Mouse (Mus musculus): ENCODE data around the gene Tmc3. TPM values are rescaled to one million over a fixed set of nuclear protein-coding genes. Genes with fewer than 3 reads are reported as not detected.

The Tmc3 gene
- polyA plus RNA-seq, 1 experiment, result 0.31 TPM

DNA sequence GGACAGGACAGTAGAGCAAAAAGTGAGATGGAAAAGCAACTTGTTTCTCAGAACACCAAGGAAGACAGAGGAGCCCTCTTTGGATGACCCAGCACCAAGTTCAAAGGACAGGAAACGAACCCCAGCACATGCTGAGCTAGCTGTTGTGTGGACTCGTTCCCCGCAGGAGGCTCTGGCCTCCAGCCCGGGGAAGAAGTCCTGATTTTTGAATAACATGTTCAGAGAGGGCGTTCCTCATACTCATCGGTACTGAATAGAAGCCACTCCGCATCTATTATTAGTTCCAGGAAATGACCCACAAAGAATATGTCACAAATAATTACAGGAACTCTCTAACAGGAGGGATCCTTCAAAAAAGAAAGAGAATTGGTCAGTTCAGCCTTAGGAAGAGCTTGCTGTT lies 18.8 kb upstream of the Tmc3 start:
- DNase-seq (ENCODE audit: low read depth), result peak; percentile 41
- TF ChIP-seq POLR2A (IDR thresholded peaks at IDR 0.05; ENCODE audit: borderline replicate concordance, extremely low read depth, insufficient read depth, insufficient read length, poor library complexity, severe bottlenecking) (no peak), CTCF (IDR thresholded peaks at IDR 0.05; ENCODE audit: borderline replicate concordance, extremely low read depth, insufficient read depth, insufficient read length) (no peak)

DNA sequence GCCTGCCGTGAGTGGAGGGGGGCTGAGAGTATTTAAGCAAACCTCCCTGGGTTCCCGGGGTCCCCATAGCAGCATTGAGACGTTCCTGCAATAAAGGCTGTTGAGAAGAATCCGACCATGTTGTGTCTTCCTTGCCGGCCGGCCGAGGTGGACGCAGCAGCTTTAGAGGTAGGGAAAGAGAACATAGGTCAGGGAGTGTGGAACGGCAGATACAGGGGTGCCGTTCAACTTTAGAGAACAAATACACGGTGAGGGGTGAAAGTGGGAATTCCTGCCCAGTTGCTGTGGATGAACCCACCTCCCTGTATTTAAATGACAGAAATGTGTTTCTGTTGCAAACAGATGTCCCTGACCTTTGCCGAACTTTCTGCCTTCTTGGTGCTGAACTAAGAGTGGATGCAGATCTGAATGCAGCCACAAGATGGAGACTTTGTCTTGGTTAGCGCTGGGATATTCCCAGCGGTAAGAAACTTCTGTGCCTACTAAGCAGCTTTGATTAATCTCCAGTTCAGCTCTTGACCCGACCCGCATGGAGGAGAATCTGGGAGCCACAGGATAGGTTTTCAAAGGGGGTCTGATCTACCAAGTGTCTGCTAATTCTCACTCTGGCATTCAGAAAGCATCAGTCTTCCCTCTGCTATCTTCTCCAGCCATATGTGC lies 16.8 kb upstream of the Tmc3 start:
- no peak for TF ChIP-seq POLR2A (IDR thresholded peaks at IDR 0.05; ENCODE audit: borderline replicate concordance, extremely low read depth, insufficient read depth, insufficient read length, poor library complexity, severe bottlenecking)
- peak; percentile 76; the same call in 1 of the 2 replicates for TF ChIP-seq CTCF (IDR thresholded peaks at IDR 0.05; ENCODE audit: borderline replicate concordance, extremely low read depth, insufficient read depth, insufficient read length)
- DNase-seq (ENCODE audit: low read depth), result peak; percentile 76

GRCm38 (mm10) chr7:83568815-83569214 lies 15.9 kb upstream of the Tmc3 start:
- TF ChIP-seq POLR2A (IDR thresholded peaks at IDR 0.05; ENCODE audit: borderline replicate concordance, extremely low read depth, insufficient read depth, insufficient read length, poor library complexity, severe bottlenecking), result no peak
- TF ChIP-seq CTCF (IDR thresholded peaks at IDR 0.05; ENCODE audit: borderline replicate concordance, extremely low read depth, insufficient read depth, insufficient read length), result no peak

GRCm38 (mm10) chr7:83569436-83569835 lies 15.3 kb upstream of the Tmc3 start:
- TF ChIP-seq POLR2A (IDR thresholded peaks at IDR 0.05; ENCODE audit: borderline replicate concordance, extremely low read depth, insufficient read depth, insufficient read length, poor library complexity, severe bottlenecking) (no peak), CTCF (IDR thresholded peaks at IDR 0.05; ENCODE audit: borderline replicate concordance, extremely low read depth, insufficient read depth, insufficient read length) (no peak)
- no peak for DNase-seq (ENCODE audit: low read depth)

More at GRCm38 (mm10) chr7:83568815-83569214, 15.9 kb upstream of the Tmc3 start:
- no peak for DNase-seq (ENCODE audit: low read depth)

DNA sequence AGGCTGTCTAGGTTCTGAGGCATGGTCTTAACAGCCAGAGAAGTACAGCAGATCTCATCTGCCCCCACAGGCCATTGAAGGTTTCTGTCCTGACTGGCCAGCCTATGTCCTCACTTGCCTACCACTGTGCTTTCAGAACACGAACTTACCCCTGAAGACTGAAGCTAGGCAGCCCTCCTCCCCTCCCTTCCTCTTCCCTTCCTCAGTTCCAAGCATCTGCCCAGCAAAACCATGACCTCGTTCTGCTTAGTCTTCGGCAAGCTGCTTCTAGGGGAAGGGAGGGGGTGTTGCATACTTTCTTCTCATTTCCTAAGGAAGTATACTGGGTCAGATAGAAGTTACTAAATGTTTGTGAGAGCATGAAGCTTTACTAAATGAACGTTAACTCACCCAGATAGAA lies 13.7 kb upstream of the Tmc3 start:
- DNase-seq (ENCODE audit: low read depth), result no peak
- TF ChIP-seq CTCF (IDR thresholded peaks at IDR 0.05; ENCODE audit: borderline replicate concordance, extremely low read depth, insufficient read depth, insufficient read length), result no peak
- no peak for TF ChIP-seq POLR2A (IDR thresholded peaks at IDR 0.05; ENCODE audit: borderline replicate concordance, extremely low read depth, insufficient read depth, insufficient read length, poor library complexity, severe bottlenecking)

DNA sequence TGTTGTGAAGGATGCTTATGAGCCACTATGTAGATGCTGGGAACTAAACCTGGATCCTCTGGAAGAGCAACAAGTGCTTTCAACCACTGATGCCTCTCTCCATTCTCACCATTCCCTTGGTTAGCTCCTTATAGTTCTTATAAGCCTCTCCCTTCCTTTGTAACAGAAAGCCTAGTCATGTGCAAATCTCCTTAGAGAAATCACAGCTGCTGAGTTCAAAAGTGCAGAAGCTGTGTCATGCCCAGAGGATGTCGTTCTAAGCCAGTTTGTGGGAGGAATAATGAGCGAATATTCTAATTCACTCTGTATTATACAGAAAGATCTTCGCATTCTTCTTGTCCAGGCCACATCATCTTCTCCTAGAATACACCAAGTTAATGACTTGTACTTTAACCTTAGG lies 12.8 kb upstream of the Tmc3 start:
- DNase-seq (ENCODE audit: low read depth), result no peak
- TF ChIP-seq CTCF (IDR thresholded peaks at IDR 0.05; ENCODE audit: borderline replicate concordance, extremely low read depth, insufficient read depth, insufficient read length), result no peak
- TF ChIP-seq POLR2A (IDR thresholded peaks at IDR 0.05; ENCODE audit: borderline replicate concordance, extremely low read depth, insufficient read depth, insufficient read length, poor library complexity, severe bottlenecking), result no peak

DNA sequence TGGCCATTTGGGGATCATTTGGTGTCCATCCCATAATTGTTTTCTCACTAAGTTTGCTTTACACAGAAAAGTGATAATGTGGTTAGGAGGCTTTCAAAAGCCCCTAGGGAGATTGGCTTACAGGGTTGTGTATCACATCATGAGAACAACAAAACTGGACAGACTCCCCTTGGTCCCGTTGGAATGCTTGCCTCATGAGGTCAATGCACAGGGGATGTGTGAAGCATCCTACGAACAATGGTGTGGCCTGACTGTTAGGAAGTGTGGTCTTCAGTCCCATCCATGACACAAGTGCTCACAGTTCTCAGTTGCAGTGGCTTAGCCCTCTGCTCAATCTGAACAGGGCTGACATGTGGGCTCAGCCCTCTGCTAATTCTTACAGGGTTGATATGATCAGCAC lies 12.3 kb upstream of the Tmc3 start:
- DNase-seq (ENCODE audit: low read depth), result no peak
- TF ChIP-seq CTCF (IDR thresholded peaks at IDR 0.05; ENCODE audit: borderline replicate concordance, extremely low read depth, insufficient read depth, insufficient read length), result no peak
- no peak for TF ChIP-seq POLR2A (IDR thresholded peaks at IDR 0.05; ENCODE audit: borderline replicate concordance, extremely low read depth, insufficient read depth, insufficient read length, poor library complexity, severe bottlenecking)

DNA sequence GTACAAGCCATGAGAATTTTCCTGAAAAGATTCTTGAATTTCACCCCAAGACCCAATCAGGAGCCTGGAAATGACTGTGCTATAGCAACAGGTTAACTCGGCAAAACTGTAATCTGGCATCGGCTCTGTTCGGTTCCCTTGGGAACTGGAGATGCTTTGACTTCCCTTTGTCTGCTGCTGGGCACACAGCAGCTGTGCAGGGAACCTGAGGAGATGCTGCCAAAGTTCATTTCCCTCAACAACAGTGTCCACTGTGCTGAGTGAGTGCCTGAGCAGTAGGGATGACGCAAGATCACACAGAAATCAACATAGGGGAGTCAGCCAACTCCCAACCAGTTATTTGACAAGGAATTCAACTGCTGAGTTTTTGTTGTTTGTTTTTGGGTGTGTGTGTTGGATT lies 3.8 kb upstream of the Tmc3 start:
- peak; percentile 81 for DNase-seq (ENCODE audit: low read depth)
- no peak for TF ChIP-seq POLR2A (IDR thresholded peaks at IDR 0.05; ENCODE audit: borderline replicate concordance, extremely low read depth, insufficient read depth, insufficient read length, poor library complexity, severe bottlenecking)
- no peak for TF ChIP-seq CTCF (IDR thresholded peaks at IDR 0.05; ENCODE audit: borderline replicate concordance, extremely low read depth, insufficient read depth, insufficient read length)

DNA sequence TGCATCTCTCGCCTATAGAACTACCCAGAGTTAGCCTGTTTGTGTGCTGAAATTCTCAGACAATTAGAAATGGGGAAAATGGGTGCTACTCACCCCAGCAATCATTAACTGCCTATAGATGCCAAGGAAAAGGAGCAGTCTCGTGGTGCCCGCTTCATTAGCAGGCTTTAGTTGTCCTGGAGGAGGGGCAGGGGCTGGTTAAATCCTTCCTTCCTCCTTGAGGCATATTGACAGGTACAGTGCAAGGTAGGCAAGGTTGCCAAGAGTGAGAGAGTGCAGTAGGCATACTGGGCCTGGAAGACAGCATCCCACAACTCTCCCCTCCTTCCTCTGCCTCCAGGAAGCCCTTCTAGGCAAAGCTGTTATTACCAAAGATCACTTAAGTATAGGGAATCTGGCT lies 9.3 kb downstream of the Tmc3 start:
- TF ChIP-seq CTCF (IDR thresholded peaks at IDR 0.05; ENCODE audit: borderline replicate concordance, extremely low read depth, insufficient read depth, insufficient read length) (no peak), POLR2A (IDR thresholded peaks at IDR 0.05; ENCODE audit: borderline replicate concordance, extremely low read depth, insufficient read depth, insufficient read length, poor library complexity, severe bottlenecking) (no peak)
- no peak for DNase-seq (ENCODE audit: low read depth)

DNA sequence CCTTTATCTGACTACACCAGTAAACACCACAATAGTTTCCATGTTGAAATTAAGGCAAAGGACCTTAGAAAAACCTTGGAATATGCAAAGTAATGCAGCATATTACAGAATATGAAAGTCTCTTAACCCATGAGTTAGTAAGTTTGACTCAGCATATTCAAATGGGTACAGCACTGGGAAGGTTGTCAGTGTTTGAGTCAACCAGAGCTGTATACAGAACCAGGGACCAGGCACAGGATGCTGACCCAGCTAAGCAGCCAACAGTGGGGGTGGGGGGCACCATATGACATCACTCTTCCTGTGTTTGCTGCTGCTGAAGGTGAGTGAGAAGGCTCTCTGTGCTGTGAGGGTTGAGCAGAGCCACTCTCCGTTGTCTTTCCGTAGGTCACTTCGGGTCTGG lies 12.3 kb downstream of the Tmc3 start:
- DNase-seq (ENCODE audit: low read depth), result no peak
- TF ChIP-seq CTCF (IDR thresholded peaks at IDR 0.05; ENCODE audit: borderline replicate concordance, extremely low read depth, insufficient read depth, insufficient read length) (no peak), POLR2A (IDR thresholded peaks at IDR 0.05; ENCODE audit: borderline replicate concordance, extremely low read depth, insufficient read depth, insufficient read length, poor library complexity, severe bottlenecking) (no peak)

DNA sequence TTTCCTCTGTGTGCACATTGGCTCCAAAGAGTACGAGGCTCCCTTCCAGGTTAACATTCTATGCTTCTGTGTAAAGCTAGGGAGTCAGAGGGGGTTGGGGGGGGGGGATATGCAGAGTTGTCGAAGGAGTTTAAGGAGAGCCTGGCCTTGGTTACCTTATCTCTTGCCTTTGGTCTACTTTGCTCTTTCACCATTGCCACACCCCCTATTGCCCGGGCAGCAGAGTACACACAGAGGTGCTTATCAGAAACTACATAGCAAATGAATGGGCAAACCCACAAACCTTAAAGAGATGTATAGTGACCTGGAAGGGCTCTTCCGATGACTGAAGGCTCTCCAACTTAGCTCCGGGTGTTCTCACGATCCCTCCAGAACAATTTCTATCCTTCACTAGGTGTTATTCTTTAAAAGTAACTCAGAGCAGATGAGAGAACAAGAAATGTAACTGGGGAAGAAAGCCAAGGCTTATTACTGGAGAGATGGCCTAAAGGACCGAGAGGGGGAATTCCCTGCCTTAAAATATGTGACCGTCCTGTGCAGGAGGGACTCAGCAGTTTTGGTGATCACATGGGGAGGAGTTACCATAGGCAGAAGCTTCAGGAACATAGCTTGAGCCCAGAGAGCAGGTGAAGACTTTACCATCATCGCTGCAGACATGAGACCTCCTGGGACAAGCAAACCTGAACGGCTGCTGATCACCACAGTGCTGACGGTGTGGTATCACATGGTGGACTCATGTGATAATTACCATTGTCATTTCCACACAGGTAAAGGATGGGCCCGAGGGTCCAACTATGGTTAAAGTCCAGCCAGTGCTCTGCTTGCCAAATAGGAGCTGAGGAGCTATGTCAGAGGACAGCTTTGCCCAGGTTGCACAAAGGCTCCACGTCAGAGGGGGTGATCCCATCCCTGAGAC lies 14.5 kb downstream of the Tmc3 start:
- TF ChIP-seq POLR2A (IDR thresholded peaks at IDR 0.05; ENCODE audit: borderline replicate concordance, extremely low read depth, insufficient read depth, insufficient read length, poor library complexity, severe bottlenecking) (no peak), CTCF (IDR thresholded peaks at IDR 0.05; ENCODE audit: borderline replicate concordance, extremely low read depth, insufficient read depth, insufficient read length) (no peak)
- no peak for DNase-seq (ENCODE audit: low read depth)
